Mouse (Mus musculus) stomach, embryonic 16.5 days (tissue): ENCODE results near the gene Vsx1. TPM values are rescaled to one million over a fixed set of nuclear protein-coding genes. Genes with fewer than 3 reads are reported as not detected.

ENCODE experiments used
- ATAC-seq: fragments of 200-750 bp; cut with Nextera tagmentation; 2 replicates; pipeline ENCODE4 v1.8.0; 2017; ENCODE audit warnings: moderate number of reproducible peaks, moderate TSS enrichment; ENCODE audit not compliant: insufficient read depth, low FRiP score
- H3K27ac ChIP-seq: fragments of 300-500 bp; sonication (generic); 2 replicates; pipeline ENCODE4 v1.5.1; 2014; ENCODE audit warnings: low read length
- H3K27me3 ChIP-seq: fragments of 300-500 bp; sonication (generic); 2 replicates; pipeline ENCODE4 v1.6.1; 2014; ENCODE audit warnings: low read length, control low read depth, mixed read lengths; ENCODE audit not compliant: control insufficient read depth, insufficient read depth
- H3K36me3 ChIP-seq: fragments of 300-500 bp; sonication (generic); 2 replicates; pipeline ENCODE4 v1.6.1; 2014; ENCODE audit warnings: low read length; ENCODE audit not compliant: control insufficient read depth, insufficient read depth
- H3K4me1 ChIP-seq: fragments of 300-500 bp; sonication (generic); 2 replicates; pipeline ENCODE4 v1.6.1; 2014; ENCODE audit warnings: low read length, control low read depth, mixed read lengths; ENCODE audit not compliant: control insufficient read depth, insufficient read depth
- H3K4me2 ChIP-seq: fragments of 300-500 bp; sonication (generic); 2 replicates; pipeline ENCODE4 v1.6.1; 2014; ENCODE audit warnings: low read depth, low read length, mixed read lengths
- H3K4me3 ChIP-seq: fragments of 300-500 bp; sonication (generic); replicated peaks from 2 replicates; pipeline ENCODE4 v1.5.1; 2014; ENCODE audit warnings: mild to moderate bottlenecking, low read length
- H3K9ac ChIP-seq: fragments of 300-500 bp; sonication (generic); 2 replicates; pipeline ENCODE4 v1.6.1; 2014; ENCODE audit warnings: low read length
- H3K9me3 ChIP-seq: fragments of 300-500 bp; sonication (generic); replicated peaks from 2 replicates; pipeline ENCODE4 v1.6.1; 2016; ENCODE audit warnings: low read length, control low read depth; ENCODE audit not compliant: control insufficient read depth
- WGBS: fragments of 180-500 bp; shearing (Covaris S2); extraction: QIAGEN DNeasy Blood & Tissue Kit; methylation state at CpG from one replicate; pipeline ENCODE4 v1.1.7; 2014; 5-methylcytosine and 5-hydroxymethylcytosine counted together
- polyA plus RNA-seq: library from polyadenylated mRNA; unstranded; fragments of >200 nt; fragmentation: Nextera tagmentation; extraction: Ambion mirVana; gene quantifications from 2 replicates; pipeline ENCODE4 v1.2.1, GENCODE M21; 2015

Vsx1 gene
- polyA plus RNA-seq = not detected in 2 replicates

GRCm38 (mm10) chr2:150689223-150689800, at the start of gene Vsx1:
Vsx1 (minus strand) TSS chr2:150689360.
- no peaks in the 10 kb centered on the region for H3K9me3 ChIP-seq
- H3K36me3 ChIP-seq = no peaks in the 10 kb centered on the region
- 40% methylated on average over 16 of the region's 16 CpGs for WGBS
- peak within 1 kb of the TSS; percentile 39 for H3K4me3 ChIP-seq
- peaks cover 52% of the 10 kb centered on the region for H3K27me3 ChIP-seq
- 0 out of 2 replicates have a peak, but pooled peaks cover 7% of the 10 kb centered on the region for H3K4me1 ChIP-seq
- H3K27ac ChIP-seq = no peak within 1 kb of the TSS
- ATAC-seq = no peak
- peak within 1 kb of the TSS; percentile 55 for H3K4me2 ChIP-seq
- H3K9ac ChIP-seq = peak within 1 kb of the TSS; percentile 31; the same call in 1 of the 2 replicates

- ATAC-seq = no peak
- H3K27ac ChIP-seq = no peak overlapping the region
- H3K9me3 ChIP-seq = no peaks in the 10 kb centered on the region
- H3K4me3 ChIP-seq = no peak overlapping the region
- 68% methylated on average over 9 of the region's 9 CpGs for WGBS
- no peaks in the 10 kb centered on the region for H3K27me3 ChIP-seq
- H3K9ac ChIP-seq = no peak overlapping the region
- no peaks in the 10 kb centered on the region for H3K4me1 ChIP-seq
- H3K4me2 ChIP-seq = no peak overlapping the region
- H3K36me3 ChIP-seq = no peaks in the 10 kb centered on the region
Measured at GRCm38 (mm10) chr2:150737881-150738280, 48.7 kb upstream of the Vsx1 start.

GRCm38 (mm10) chr2:150735756-150736576, 46.8 kb upstream of the Vsx1 start:
- Histone ChIP-seq H3K4me1 (no peaks in the 10 kb centered on the region), H3K27me3 (no peaks in the 10 kb centered on the region), H3K27ac (no peak overlapping the region), H3K36me3 (no peaks in the 10 kb centered on the region), H3K9me3 (no peaks in the 10 kb centered on the region), H3K4me3 (no peak overlapping the region), H3K4me2 (no peak overlapping the region), H3K9ac (no peak overlapping the region)
- ATAC-seq = no peak
- WGBS = 65% methylated on average over 11 of the region's 11 CpGs

GRCm38 (mm10) chr2:150712167-150712674, 23.1 kb upstream of the Vsx1 start:
- Histone ChIP-seq H3K9ac (no peak overlapping the region), H3K4me2 (no peak overlapping the region), H3K9me3 (no peaks in the 10 kb centered on the region), H3K4me1 (no peaks in the 10 kb centered on the region), H3K27ac (no peak overlapping the region), H3K4me3 (no peak overlapping the region), H3K36me3 (no peaks in the 10 kb centered on the region), H3K27me3 (no peaks in the 10 kb centered on the region)
- ATAC-seq = no peak
- WGBS = 70% methylated on average over 4 of the region's 4 CpGs

- H3K9me3 ChIP-seq = no peaks in the 10 kb centered on the region
- no peak overlapping the region for H3K9ac ChIP-seq
- H3K4me3 ChIP-seq = no peak overlapping the region
- H3K4me1 ChIP-seq = 0 out of 2 replicates have a peak, but pooled peaks cover 7% of the 10 kb centered on the region
- no peak for ATAC-seq
- no peak overlapping the region for H3K27ac ChIP-seq
- no peak overlapping the region for H3K4me2 ChIP-seq
- peaks cover 46% of the 10 kb centered on the region for H3K27me3 ChIP-seq
- no peaks in the 10 kb centered on the region for H3K36me3 ChIP-seq
- 71% methylated on average over 6 of the region's 6 CpGs for WGBS
Measured at GRCm38 (mm10) chr2:150691481-150692170, 2.5 kb upstream of the Vsx1 start.

GRCm38 (mm10) chr2:150690216-150690615, 1.1 kb upstream of the Vsx1 start:
- Histone ChIP-seq H3K4me3 (no peak overlapping the region), H3K36me3 (no peaks in the 10 kb centered on the region), H3K9me3 (no peaks in the 10 kb centered on the region), H3K27me3 (peaks cover 52% of the 10 kb centered on the region), H3K27ac (no peak overlapping the region), H3K4me2 (no peak overlapping the region), H3K4me1 (0 out of 2 replicates have a peak, but pooled peaks cover 7% of the 10 kb centered on the region), H3K9ac (no peak overlapping the region)
- 11% methylated on average over 11 of the region's 11 CpGs for WGBS
- no peak for ATAC-seq

GRCm38 (mm10) chr2:150688541-150689186, 496 bp downstream of the Vsx1 start:
- WGBS = under 1% methylated on average over 44 of the region's 44 CpGs
- H3K27ac ChIP-seq = no peak overlapping the region
- no peak for ATAC-seq
- peaks cover 52% of the 10 kb centered on the region for H3K27me3 ChIP-seq
- no peaks in the 10 kb centered on the region for H3K9me3 ChIP-seq
- H3K36me3 ChIP-seq = no peaks in the 10 kb centered on the region
- peak overlapping the region; percentile 39 for H3K4me3 ChIP-seq
- H3K4me2 ChIP-seq = peak overlapping the region; percentile 55
- H3K4me1 ChIP-seq = 0 out of 2 replicates have a peak, but pooled peaks cover 7% of the 10 kb centered on the region
- peak overlapping the region; percentile 31; the same call in 1 of the 2 replicates for H3K9ac ChIP-seq

GRCm38 (mm10) chr2:150687871-150688540, 1.2 kb downstream of the Vsx1 start:
- H3K4me3 ChIP-seq = peak overlapping the region; percentile 39
- peaks cover 52% of the 10 kb centered on the region for H3K27me3 ChIP-seq
- H3K4me2 ChIP-seq = peak overlapping the region; percentile 55
- no peaks in the 10 kb centered on the region for H3K9me3 ChIP-seq
- no peaks in the 10 kb centered on the region for H3K36me3 ChIP-seq
- H3K27ac ChIP-seq = no peak overlapping the region
- 0 out of 2 replicates have a peak, but pooled peaks cover 7% of the 10 kb centered on the region for H3K4me1 ChIP-seq
- WGBS = 4% methylated on average over 23 of the region's 23 CpGs
- ATAC-seq = no peak
- peak overlapping the region; percentile 31; the same call in 1 of the 2 replicates for H3K9ac ChIP-seq
